Mouse (Mus musculus): ENCODE measurements around the gene Tagln2.

- no peak for TF ChIP-seq CTCF (conservative IDR thresholded peaks at IDR 0.05; ENCODE audit: insufficient read depth, insufficient read length, low read depth, low read length)
- TF ChIP-seq POLR2A (IDR thresholded peaks at IDR 0.05; ENCODE audit: low read depth, low read length): no peak
These were observed 26.7 kb downstream of the Tagln2 start for GRCm38 (mm10) chr1:172526380-172527081.

All from kidney, adult 2 months (tissue).